Mouse (Mus musculus) right cerebral cortex, postnatal 36 days (tissue): ENCODE measurements at regions not wholly inside any gene's neighbourhood (a gene's known extent, or its start where the extent isn't known, plus 50 kb on each side); places are given as distances from the start of the nearest gene placed in this dataset.
"Not testable (repeated sequence)": the region's sequence is repeated elsewhere in the genome, so short reads cannot be mapped to it uniquely, and the experiment has no call there.

Experiments
- DNase-seq, 2 experiments: peaks; one replicate each; pipeline ENCODE4 v3.0.0; 2022; ENCODE audit warnings: low spot score in 2 of 2, mixed read lengths in 1 of 2

DNA sequence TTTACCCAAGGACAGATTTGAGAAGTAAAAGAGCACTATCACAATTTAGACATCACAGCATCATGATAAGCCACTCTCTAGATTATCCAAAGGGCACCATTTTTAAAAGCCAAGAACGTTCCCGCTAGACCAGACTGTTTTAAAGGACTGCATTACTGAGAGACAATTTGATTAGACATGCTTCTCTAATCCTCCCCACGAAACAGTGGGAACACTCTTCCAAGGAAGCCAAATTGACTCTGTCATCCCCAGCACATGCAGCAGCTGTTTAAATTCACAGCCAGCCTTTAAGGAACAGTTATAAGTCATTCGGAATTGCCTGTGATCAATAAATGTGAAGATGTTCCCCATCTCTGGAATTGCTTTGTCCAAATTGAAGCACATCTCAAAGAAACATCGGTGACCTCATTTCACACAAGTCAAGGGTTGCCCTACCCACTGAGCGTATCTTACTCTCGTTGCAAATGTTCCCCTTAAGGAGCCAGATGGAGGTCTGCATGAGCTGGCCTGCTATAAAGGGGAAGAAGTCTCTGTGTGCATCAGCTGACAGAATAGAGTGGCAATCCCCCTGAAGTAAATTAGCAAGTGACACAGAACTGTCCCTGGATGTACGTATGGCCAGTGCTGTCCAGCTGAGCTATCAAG lies 393.2 kb downstream of the Pid1 start:
- DNase-seq, result no peak

- not testable (repeated sequence) for DNase-seq
These were observed 399.3 kb downstream of the Pid1 start for GRCm38 (mm10) chr1:83964631-83965030.

DNA sequence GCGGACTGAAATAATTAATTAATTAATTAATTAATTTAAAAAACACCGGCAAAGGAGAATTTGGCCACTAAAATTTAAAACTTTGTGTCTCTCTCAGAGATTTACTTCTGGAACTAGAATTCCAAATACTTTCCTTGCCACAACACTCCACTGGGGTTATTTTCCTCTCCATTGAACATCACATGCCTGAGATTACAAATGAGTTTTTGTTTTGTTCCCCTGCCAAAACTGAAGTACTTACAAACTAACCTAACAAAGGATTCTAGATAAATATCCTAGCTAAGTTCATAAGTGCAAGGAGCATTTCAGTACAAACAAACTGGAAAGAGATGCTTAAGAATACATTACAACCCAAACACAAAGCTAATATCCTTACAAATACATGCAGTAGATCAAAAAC lies 402.2 kb downstream of the Pid1 start:
- DNase-seq, result no peak

- DNase-seq, result no peak
These were observed 404.2 kb downstream of the Pid1 start for GRCm38 (mm10) chr1:83959756-83960155.

DNA sequence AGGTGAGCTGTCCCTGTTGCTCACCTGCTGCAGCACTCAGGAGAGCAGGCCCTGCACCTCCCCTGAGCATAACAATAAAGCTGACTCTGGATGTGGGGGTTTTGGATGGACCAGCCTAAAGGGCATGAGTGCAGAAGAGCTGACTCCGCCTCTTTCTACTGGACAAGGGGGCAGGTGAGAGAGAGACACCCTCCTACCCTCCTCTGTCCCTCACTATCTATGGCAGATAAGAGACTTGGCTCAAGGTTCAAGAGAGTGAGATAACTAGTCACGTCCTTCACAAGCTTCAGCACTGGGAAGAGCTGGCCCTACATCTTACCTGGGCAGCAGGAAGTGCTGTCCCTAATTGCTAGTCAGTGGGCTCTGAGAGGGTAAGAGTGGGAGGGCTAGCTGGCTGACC lies 441.1 kb downstream of the Pid1 start:
- DNase-seq, result no peak

DNA sequence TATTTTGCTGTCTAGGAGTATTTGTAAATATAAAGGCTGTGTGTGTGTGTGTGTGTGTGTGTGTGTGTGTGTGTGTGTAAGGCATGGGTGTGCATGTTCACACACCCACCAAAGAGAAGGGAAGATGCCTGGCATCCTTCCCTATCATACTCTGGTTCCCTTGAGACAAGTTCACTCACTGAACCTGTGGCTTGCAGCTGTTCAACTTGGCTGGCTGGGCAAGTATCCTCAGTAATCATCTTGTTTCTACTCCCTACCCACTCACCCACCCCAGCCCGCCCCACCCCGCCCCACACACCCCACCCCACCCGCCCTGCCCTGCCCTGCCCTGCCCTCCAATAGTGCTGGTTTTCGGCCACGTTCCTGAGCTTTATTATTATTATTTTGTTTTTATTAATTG lies 448.5 kb downstream of the Pid1 start:
- DNase-seq, result no peak

DNA sequence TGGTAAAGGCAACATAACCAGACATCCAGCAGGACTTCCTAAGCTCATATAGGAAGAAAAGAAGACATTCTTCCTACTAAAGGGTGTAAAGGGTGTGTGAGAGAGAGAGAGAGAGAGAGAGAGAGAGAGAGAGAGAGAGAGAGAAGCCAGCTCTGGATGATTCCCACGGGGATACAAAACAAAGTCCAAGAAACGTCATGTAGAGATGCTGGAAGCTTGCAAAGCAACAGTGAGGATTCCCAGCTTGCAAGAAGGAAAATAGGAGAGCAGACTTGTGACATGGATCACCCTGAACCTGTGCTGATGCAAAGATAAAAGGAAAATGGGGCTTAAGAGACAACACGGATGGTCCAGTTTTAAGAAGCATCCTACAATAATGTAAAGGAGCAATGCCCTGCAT lies 456.6 kb downstream of the Pid1 start:
- DNase-seq, result no peak

- DNase-seq, result no peak
These were observed 457.1 kb downstream of the Pid1 start for GRCm38 (mm10) chr1:83906906-83907305.

DNA sequence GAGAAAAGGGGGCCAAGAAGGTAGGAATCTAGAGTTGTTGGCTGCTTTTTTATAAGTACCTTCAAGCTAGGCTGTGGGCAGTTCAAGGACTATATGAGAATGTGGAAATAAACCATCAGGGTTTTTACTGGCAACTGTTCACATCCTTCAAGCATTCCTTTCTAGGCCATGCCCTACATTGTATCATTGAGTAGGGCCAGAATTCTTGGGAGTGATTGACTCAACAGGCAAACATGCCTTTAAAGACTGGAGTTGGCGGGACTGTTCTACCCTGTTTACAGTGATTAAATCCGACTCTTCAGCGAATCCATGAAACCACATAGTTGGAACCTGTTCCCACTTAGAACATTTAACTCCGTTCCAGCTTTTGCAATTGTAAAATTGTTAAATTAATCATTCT lies 463.8 kb downstream of the Pid1 start:
- no peak for DNase-seq

DNA sequence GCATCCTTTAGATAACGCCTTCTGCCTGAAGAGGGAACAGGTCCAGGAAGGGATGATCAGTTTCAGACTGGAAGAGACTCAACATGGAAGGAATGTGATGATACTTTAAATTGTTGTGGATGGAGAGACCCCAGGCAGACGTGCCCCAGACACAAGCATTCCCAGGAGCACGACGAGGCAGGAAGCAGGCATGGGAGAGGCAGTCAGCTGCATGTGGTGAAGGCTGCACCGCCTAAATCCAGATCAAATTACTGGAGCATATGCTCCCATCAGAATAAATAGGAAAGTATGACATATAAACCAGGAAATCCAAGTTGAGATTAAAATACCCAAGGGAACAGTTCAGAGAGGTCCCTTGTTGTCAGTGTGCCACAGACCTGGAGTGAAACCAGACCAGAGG lies 467.3 kb downstream of the Pid1 start:
- no peak for DNase-seq

- DNase-seq, result no peak
These were observed 471.1 kb upstream of the Sphkap start for GRCm38 (mm10) chr1:83879109-83879399.

DNA sequence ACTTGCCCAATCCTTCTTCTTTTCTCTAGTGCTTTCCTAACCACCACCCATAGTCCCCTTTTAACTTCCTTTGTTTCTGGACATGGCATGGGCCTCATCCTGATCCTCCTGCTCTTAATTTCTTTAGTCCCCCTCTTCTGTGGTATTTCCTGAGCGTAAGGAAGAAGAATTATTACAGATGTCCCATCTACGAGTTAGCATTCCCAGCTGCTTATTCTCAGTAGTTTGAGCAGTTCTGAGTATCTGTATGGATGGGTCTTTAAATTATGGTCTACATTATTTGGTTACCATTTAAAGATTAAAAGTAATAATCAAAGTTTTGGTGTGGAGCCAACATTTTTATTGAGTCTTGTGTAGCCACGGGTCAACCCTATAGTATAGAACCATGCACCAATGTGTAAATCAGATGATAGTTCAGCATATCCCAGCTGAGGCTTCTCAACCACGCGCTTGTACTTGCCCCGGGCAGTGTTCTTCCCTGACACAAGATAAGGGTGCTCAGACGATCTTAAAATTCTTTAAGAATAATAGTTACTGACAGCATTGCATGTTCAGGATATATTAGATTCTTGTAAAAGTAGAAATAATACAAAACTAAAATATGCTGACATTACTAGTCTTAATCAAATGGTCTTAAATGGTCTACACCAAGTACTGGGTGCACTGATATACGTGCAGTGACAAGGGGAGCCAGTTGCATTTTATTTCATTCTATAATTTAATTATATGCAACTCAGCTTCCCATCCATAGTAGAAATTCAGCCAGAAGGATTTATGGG lies 470.5 kb upstream of the Sphkap start:
- DNase-seq, result no peak

DNA sequence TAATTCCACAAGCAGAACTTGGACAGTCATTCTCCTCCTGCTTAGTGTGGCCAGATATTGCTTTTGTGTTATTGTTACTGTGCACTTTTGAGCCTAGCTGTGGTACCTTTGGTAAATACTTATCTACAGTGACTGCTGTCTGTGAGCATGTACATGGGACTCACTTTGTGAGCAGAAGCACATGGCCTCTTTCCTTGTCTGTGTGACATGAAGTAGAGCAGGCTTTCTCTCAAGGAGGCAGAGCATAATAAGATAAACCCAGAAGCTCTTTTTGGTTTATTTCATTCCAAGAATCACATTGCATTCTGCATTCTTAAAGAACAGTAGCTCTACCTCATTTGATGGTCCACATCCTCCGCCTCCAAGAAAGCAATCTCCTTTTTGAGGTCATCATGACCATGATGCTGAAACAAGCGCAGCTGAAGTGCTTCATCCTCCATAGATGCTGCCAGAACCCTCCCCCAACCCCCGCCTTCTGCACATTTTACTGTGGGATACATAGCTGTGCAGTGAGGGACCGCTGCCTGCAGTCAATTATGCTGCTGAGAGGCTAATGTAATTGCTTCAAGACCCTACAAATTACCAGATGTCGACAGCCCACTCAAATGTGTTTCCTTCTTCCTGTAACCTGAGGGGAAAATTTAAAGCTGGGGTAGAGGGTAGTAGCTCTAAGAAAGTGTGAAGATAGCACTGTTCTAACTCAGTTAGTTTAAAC lies 463.0 kb upstream of the Sphkap start:
- no peak for DNase-seq

DNA sequence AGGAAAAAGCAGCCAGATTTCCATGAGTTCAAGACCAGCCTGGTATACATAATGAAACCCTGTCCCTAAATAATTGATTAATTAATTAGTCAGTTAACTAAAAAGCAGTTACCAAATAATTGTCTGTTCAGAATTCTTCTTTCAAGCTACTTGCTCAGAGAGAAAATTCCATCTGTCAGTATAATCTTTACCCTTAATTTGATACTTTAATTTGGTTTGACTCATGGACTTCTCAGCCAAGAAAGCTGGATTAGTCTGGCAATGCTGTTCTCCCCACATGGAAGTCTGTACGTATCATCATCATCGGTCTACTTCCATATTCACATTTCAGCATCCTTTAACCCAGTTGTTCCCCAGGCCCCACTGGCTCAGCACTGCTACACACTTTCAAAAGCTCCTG lies 461.0 kb upstream of the Sphkap start:
- DNase-seq, result no peak

- no peak for DNase-seq
These were observed 454.5 kb upstream of the Sphkap start for GRCm38 (mm10) chr1:83862541-83862940.

DNA sequence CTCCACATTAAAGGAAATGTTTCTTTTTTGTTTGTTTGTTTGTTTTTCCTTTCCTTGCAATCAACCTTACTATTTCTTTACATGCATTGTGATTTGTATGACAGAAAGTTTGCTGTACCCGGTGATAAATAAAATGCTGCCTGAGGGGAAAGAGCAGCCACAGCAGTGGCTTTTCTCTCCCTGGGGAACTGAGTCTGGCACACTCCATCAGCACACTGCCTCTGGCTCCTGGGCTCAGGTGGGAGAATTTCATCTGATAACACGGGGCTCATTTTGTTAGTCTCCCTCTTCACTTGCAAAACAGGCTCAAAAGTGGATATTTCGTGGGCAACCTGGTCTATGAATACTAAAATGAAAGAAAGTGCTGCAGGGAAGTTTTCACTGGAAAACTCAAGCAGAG lies 454.1 kb upstream of the Sphkap start:
- DNase-seq, result no peak

DNA sequence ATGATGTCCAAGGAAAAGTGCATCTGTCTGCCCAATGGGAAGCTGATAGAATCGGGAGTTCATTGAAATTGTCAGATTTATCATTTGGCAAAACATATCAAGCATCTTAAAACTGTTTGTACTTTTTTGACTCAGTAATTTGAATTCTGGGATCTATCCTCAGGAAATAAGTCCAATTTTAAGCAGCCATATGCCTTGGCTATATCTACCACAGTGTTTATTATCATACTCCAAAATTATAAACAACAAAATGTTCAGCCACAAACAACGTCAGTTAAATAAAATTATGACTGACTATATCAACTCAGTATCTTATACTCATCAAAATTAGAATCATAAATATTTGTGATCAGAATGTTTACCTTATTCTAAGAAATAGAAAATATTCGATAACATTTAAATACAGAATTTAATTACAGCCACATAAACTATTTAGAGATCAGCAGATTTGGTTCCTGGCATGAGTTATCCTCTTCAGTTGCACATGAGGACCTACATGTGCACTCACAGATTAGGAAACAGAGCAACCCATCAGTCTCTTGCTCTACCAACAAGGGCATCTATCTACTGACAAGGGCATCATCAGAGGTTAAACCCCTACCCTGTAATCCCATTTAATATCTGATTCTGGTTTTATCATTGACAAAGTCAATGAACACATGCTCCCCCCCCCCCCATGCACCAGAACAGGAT lies 451.9 kb upstream of the Sphkap start:
- DNase-seq, result no peak

- no peak for DNase-seq
These were observed 446.0 kb upstream of the Sphkap start for GRCm38 (mm10) chr1:83853996-83854395.

DNA sequence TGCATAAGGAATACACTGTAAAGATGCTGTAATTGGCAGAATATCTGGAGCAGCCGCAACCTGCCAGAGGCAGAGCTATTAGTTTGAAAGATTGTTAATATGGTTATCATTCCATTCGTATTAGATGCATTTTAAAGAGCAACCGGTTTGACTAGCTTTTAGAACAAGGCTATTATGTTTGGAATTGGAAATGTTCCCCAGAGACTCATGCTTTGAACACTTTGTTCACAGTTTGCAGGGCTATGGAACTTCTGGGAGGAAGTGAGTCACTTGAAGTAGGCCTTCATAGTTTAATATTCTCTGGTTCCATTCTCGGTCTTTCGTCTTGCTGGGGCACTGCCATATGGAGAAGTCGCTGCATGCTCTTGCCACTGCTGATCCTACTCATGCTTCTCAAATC lies 443.1 kb upstream of the Sphkap start:
- DNase-seq, result no peak

GRCm38 (mm10) chr1:83848414-83848813 lies 440.4 kb upstream of the Sphkap start:
- DNase-seq, result no peak

DNA sequence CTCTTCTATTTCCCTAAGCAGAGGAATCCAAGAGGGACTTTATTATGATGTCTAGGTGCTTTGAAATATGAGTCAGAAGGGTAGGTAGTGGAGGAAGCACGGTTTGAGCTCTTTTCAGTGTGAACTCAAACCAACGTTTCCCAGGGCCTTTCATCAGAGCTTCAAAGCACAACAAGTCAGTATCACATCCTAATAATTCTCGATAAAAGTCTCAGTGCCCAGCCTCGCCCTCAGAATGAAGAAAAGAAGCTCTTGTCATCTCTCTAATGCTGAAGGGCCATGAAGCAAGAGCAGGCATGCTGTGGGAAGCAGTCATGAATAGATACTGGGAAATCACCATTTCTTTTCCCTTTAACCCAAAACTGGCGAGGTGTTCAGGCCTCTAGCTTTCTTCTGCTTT lies 440.0 kb upstream of the Sphkap start:
- DNase-seq, result no peak

DNA sequence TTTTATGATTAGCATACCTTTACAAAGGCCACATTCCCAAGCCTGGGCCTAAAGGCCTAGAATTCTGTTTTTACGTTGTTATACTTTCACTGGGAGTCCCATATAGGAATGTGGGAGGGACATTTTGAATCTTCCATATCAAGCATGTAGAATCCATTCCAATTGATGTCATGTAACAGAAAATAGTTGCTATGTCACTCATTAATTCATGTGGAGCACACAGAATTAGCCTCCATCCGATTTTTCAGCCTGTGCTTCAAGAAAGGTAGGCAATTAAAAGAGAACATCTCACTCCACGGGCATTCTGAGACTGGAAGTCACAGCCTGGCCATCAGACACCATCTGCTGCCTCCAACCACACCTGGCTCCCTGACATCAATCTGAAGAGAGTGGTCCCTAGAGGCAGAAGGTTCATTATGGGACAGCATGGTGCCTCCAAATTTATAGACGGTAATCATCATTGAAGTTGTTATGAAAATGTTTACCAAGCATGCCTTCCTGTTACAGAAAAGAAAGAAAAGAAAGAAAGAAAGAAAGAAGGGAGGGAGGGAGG lies 436.9 kb upstream of the Sphkap start:
- no peak for DNase-seq
